Mouse (Mus musculus): ENCODE data around the gene Gm9733.
"Not testable (repeated sequence)": the region's sequence is repeated elsewhere in the genome, so short reads cannot be mapped to it uniquely, and the experiment has no call there.

Gene Gm9733

GRCm38 (mm10) chr3:15332063-15332462 lies at the start of gene Gm9733:
TSS of gene Gm9733 (minus strand) at chr3:15332302.
- no peak for DNase-seq (ENCODE audit: low spot score in 2 of 2)

- not testable (repeated sequence) for DNase-seq (ENCODE audit: low spot score in 2 of 2)
Observed at GRCm38 (mm10) chr3:15355690-15356089, 23.6 kb upstream of the Gm9733 start.

GRCm38 (mm10) chr3:15350318-15350717 lies 18.2 kb upstream of the Gm9733 start:
- not testable (repeated sequence) for DNase-seq (ENCODE audit: low spot score in 2 of 2)

GRCm38 (mm10) chr3:15345606-15346005 lies 13.5 kb upstream of the Gm9733 start:
- DNase-seq (ENCODE audit: low spot score in 2 of 2): not testable (repeated sequence)

GRCm38 (mm10) chr3:15340287-15340686 lies 8.2 kb upstream of the Gm9733 start:
- DNase-seq (ENCODE audit: low spot score in 2 of 2): no peak

- DNase-seq (ENCODE audit: low spot score in 2 of 2): no peak
Observed at GRCm38 (mm10) chr3:15334182-15334581, 2.1 kb upstream of the Gm9733 start.

- DNase-seq (ENCODE audit: low spot score in 2 of 2): no peak
Observed at GRCm38 (mm10) chr3:15331545-15331944, 557 bp downstream of the Gm9733 start.

- DNase-seq (ENCODE audit: low spot score in 2 of 2): no peak
Observed at GRCm38 (mm10) chr3:15329549-15329948, 2.6 kb downstream of the Gm9733 start.

- DNase-seq (ENCODE audit: low spot score in 2 of 2): no peak
Observed at GRCm38 (mm10) chr3:15284424-15285328, 47.4 kb downstream of the Gm9733 start.

GRCm38 (mm10) chr3:15275899-15276526 lies 56.1 kb downstream of the Gm9733 start:
- DNase-seq (ENCODE audit: low spot score in 2 of 2): no peak

- peak in 1 of 2 experiments; percentile 10 for DNase-seq (ENCODE audit: low spot score in 2 of 2)
Observed at GRCm38 (mm10) chr3:15264450-15264849, 67.7 kb downstream of the Gm9733 start.

- DNase-seq (ENCODE audit: low spot score in 2 of 2): no peak
Observed at GRCm38 (mm10) chr3:15255726-15256125, 76.4 kb downstream of the Gm9733 start.

All from frontal cortex, postnatal 36 days (tissue).